Mouse (Mus musculus): ENCODE measurements around the gene Caskin2. TPM values are rescaled to one million over a fixed set of nuclear protein-coding genes. Genes with fewer than 3 reads are reported as not detected.

Caskin2 gene
- total RNA-seq, 2 experiments from 2014 or later, result 41.8 to 52.2 TPM

- DNase-seq (ENCODE audit: low spot score), result no peak
- intact Hi-C loops (cut with DNase I), result no loop called here
Measured at GRCm38 (mm10) chr11:115832523-115832922, 19.1 kb upstream of the Caskin2 start.

- no peak for DNase-seq (ENCODE audit: low spot score)
Measured at GRCm38 (mm10) chr11:115832064-115832463, 18.6 kb upstream of the Caskin2 start.

GRCm38 (mm10) chr11:115831518-115831917 is 18.1 kb upstream of the Caskin2 start:
- intact Hi-C loops (cut with DNase I), result no loop called here

More at GRCm38 (mm10) chr11:115832064-115832463, 18.6 kb upstream of the Caskin2 start:
- intact Hi-C loops (cut with DNase I), result no loop called here

GRCm38 (mm10) chr11:115830550-115831325 is 17.3 kb upstream of the Caskin2 start:
- DNase-seq (ENCODE audit: low spot score), result no peak
- intact Hi-C loops (cut with DNase I), result no loop called here

More at GRCm38 (mm10) chr11:115831518-115831917, 18.1 kb upstream of the Caskin2 start:
- DNase-seq (ENCODE audit: low spot score), result no peak

- no peak for DNase-seq (ENCODE audit: low spot score)
- intact Hi-C loops (cut with DNase I), result no loop called here
Measured at GRCm38 (mm10) chr11:115829036-115829435, 15.6 kb upstream of the Caskin2 start.

- no peak for DNase-seq (ENCODE audit: low spot score)
- intact Hi-C loops (cut with DNase I), result loop anchor here (2.0 kb wide), 1 partner anchor 31 kb away; the partner anchor contains the start of gene Myo15b
Measured at GRCm38 (mm10) chr11:115827624-115828023, 14.2 kb upstream of the Caskin2 start.

GRCm38 (mm10) chr11:115826487-115826886 is 13.0 kb upstream of the Caskin2 start:
- intact Hi-C loops (cut with DNase I), result loop anchor here (2.0 kb wide), 1 partner anchor 32 kb away; the partner anchor contains the start of gene Myo15b
- no peak for DNase-seq (ENCODE audit: low spot score)

GRCm38 (mm10) chr11:115824813-115825212 is 11.4 kb upstream of the Caskin2 start:
- intact Hi-C loops (cut with DNase I), result no loop called here
- no peak for DNase-seq (ENCODE audit: low spot score)

GRCm38 (mm10) chr11:115823774-115824740 is 10.6 kb upstream of the Caskin2 start, which contains the start of gene Llgl2:
Llgl2 (plus strand) TSS chr11:115824049.
- intact Hi-C loops (cut with DNase I), result no loop called here
- DNase-seq (ENCODE audit: low spot score), result peak; percentile 72

- DNase-seq (ENCODE audit: low spot score), result no peak
- intact Hi-C loops (cut with DNase I), result no loop called here
Measured at GRCm38 (mm10) chr11:115821001-115821400, 7.6 kb upstream of the Caskin2 start.

GRCm38 (mm10) chr11:115819915-115820623 is 6.6 kb upstream of the Caskin2 start:
- intact Hi-C loops (cut with DNase I), result no loop called here
- no peak for DNase-seq (ENCODE audit: low spot score)

- no peak for DNase-seq (ENCODE audit: low spot score)
- intact Hi-C loops (cut with DNase I), result no loop called here
Measured at GRCm38 (mm10) chr11:115817331-115817730, 3.9 kb upstream of the Caskin2 start.

GRCm38 (mm10) chr11:115814605-115815450 is 1.4 kb upstream of the Caskin2 start, which contains the start of gene Tsen54:
Tsen54 (plus strand) TSS chr11:115814724.
- intact Hi-C loops (cut with DNase I), result loop anchor here (1.0 to 5.0 kb wide), 3 partner anchors 48 to 168 kb away; partner anchors contain the start of gene Tmem94
- peak; percentile 68 for DNase-seq (ENCODE audit: low spot score)

GRCm38 (mm10) chr11:115812533-115813420 is 662 bp downstream of the Caskin2 start:
- no peak for DNase-seq (ENCODE audit: low spot score)
- intact Hi-C loops (cut with DNase I), result loop anchor here (5.0 kb wide), 1 partner anchor 45 kb away; the partner anchor contains the start of gene Tmem94

- intact Hi-C loops (cut with DNase I), result loop anchor here (5.0 kb wide), 1 partner anchor 45 kb away; the partner anchor contains the start of gene Tmem94
Measured at GRCm38 (mm10) chr11:115812095-115812494, 1.3 kb downstream of the Caskin2 start.

GRCm38 (mm10) chr11:115811381-115812093 is 1.9 kb downstream of the Caskin2 start:
- intact Hi-C loops (cut with DNase I), result loop anchor here (5.0 kb wide), 1 partner anchor 44 kb away; the partner anchor contains the start of gene Tmem94
- DNase-seq (ENCODE audit: low spot score), result no peak

More at GRCm38 (mm10) chr11:115812095-115812494, 1.3 kb downstream of the Caskin2 start:
- peak; percentile 59 for DNase-seq (ENCODE audit: low spot score)

- peak; percentile 58 for DNase-seq (ENCODE audit: low spot score)
- intact Hi-C loops (cut with DNase I), result loop anchor here (5.0 kb wide), 1 partner anchor 43 kb away; the partner anchor contains the start of gene Tmem94
Measured at GRCm38 (mm10) chr11:115810377-115810776, 3.1 kb downstream of the Caskin2 start.

All from heart, postnatal 25 days (tissue).